Mouse (Mus musculus): ENCODE results near the gene Pdgfa.

Pdgfa gene

DNA sequence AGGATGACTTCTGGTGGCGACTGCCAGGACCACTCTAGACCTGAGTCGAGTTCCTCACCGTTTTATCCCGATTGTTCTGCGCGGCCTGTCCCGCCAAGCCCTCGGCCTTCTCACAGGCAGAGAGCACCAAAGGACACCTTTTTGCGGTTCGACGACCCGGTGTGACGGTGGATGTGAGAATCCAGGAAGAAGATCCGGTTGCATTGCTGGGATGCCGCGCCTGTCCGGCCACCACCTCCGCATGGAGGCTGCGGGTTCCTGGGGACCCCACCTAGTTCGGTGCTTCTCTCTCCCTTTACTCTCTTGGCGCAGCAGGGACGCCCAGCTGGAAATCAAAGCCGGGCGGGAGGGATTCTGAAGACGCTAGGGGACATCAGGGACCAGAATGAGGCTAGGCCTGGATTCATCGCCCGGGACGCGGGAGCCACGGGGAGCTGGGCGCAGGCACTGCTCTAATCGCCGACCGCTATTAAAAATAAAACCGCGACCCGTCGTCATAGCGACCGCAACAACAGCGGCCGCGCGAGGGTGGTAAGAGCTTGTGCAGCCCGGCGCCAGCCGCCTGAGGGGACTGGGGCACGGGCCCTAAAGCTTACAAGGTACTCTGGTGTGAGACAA is at the start of gene Pdgfa:
Pdgfa (minus strand) TSS at position 200 of the 618 bp plus-strand sequence.
- DNase-seq (ENCODE audit: low spot score in 2 of 2) = no peak

DNA sequence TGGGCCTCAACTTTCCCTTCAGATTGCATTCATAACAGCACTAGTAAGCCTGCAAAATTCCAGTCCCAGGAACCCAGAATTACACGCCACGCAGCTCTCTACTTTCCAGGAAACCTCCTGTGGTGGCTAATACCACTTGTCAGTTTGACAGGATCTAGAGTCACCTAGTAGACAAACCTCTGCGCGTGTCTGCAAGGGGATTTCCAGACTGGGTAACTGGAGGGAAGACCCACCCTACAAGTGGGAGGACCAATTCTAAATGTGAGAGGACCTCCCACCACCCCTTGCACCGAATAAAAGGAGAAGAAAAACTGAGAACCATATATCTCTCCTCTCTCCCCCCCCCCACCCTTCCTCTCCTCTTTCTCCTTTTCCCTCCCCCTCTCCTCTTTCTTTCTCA is 49.5 kb upstream of the Pdgfa start:
- DNase-seq (ENCODE audit: low spot score in 2 of 2) = no peak

DNA sequence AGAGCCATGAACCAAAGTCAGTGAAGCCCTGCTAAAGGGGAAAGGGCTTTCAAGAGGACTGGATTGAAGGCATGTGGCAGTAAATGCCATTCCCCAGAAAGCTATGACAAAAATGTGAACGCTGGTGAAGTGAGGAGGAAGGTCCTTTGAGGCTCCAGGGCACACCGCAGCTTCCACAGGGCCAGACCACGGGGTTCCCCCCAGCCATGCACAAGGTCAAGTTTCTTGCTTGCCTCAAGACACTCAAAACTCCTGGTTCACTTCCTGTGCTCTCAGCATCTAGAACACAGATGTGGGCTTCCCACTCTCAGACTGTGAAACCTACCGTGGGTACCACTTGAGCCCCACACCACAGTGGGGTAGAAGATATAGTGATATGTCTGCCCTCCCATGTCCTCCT is 46.4 kb upstream of the Pdgfa start:
- DNase-seq (ENCODE audit: low spot score in 2 of 2) = no peak

DNA sequence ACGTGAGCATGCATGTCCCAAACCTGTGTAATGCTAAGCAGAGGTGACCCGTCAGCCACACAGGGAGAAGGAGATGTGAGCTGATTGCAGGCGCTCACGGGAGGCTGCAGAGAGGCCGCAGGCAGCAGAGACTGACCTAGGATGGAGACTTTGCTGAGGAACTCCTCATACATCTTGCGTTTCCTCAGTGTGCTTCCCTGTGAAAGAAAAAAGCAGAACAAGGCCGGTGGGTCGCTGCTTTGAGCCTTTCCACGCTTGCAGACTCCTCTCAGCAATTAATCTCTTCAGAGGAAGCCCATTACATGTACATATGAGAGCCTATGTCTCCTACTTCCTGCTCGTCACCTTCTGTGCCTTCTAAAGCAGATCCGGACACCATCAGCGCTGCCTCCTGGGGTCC is 45.1 kb upstream of the Pdgfa start:
- no peak for DNase-seq (ENCODE audit: low spot score in 2 of 2)

DNA sequence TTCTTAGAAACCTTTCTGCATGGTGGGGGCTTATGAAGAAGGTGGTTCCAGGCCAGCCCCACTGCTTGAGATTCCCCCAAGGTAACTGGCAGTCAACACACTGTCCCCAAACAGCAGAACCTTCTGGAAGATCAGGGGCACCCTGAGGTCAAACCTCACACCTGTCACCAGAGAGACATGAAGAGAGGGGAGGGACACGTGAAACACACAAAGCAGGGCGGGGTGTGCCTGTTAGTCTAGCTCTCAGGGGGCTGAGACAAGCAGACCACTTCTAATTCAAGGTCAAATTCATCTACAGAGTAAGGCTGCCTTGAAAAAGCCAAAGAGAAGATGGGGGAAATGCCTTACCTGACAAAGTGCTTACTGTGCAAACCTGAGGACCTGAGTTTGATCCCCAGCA is 38.0 kb upstream of the Pdgfa start:
- no peak for DNase-seq (ENCODE audit: low spot score in 2 of 2)

DNA sequence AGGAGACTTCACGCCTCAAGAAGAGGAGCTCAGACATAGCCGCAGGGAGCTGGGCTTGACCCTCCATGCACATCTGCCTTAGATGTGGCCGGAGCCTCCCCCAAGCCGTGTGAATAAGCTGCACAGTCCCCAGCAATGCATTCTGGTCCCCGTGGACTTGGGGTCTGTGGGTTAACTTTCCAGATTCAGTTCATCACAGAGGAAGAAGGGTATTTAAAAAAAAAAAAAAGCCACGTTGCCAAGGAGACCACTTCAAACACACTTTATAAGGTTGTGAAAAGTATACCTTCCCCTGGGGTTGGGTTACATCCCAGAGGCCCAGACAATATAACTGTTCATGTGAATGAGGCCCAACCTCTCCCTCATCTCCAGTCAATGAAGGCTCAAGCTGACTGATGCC is 37.6 kb upstream of the Pdgfa start:
- DNase-seq (ENCODE audit: low spot score in 2 of 2) = no peak

DNA sequence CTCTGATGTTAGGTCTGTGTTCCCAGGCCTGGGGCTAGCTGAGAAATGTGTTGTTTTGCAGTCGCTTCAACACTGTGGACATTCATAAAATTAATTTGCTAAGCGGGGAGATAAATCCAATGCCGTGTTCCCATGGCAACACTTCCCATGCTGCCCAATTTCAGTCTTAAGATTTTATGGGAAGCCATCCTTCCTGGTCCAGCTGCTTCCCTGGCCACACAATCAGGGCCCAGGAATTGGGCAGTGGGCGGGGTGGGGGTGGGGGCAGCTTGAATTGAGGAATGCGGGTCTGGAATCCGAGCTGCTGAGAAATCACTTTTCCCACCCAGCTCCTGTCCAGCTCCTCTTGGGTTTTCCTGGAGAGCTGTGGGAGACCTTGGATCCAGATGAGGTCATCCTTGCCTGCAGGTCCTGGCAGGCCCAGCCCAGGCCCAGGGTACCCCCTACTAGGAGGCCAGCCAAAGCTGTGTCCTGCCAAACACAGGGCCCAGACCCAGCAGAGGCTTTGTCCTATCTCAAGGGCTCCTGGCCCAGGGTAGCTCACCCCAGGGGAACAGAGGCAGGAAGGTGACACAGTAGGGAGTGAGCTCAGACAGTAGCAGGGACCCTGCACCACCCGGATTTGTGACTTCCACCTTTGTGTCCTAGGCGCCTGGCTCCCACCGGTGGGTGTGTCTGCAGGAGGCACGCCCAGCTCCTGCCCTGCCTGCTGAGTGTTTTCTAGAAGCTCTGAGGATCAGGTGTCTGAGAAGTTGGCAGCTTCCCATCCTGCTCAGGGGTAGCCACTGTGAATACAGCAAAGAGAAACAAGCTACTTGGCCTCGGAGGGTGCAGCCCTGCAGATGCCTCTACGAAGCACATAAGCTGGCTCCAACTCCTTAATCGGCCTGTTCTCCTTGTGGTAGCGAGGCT is 36.5 kb upstream of the Pdgfa start:
- DNase-seq (ENCODE audit: low spot score in 2 of 2) = peak in 1 of 2 experiments; percentile 27

DNA sequence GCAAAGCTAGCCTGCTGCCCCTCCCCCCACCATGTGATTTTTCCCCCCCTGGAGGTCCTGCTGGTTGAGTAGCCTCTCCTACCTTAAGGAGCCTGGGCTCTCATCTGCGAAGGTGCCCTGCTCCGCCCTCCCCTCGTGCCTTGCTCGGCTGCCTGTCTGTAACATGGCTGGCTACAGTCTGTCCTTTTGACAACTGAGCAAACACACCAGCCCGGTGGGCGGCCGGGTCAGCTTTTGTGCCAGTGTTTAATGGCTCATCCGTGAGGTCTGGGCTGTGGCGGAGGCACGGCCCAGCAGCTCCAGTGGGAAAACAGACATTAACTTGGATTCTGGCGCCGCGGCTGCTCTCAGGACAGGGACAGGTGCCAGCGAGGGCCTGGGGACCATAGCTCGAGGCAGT is 30.4 kb upstream of the Pdgfa start:
- DNase-seq (ENCODE audit: low spot score in 2 of 2) = no peak

DNA sequence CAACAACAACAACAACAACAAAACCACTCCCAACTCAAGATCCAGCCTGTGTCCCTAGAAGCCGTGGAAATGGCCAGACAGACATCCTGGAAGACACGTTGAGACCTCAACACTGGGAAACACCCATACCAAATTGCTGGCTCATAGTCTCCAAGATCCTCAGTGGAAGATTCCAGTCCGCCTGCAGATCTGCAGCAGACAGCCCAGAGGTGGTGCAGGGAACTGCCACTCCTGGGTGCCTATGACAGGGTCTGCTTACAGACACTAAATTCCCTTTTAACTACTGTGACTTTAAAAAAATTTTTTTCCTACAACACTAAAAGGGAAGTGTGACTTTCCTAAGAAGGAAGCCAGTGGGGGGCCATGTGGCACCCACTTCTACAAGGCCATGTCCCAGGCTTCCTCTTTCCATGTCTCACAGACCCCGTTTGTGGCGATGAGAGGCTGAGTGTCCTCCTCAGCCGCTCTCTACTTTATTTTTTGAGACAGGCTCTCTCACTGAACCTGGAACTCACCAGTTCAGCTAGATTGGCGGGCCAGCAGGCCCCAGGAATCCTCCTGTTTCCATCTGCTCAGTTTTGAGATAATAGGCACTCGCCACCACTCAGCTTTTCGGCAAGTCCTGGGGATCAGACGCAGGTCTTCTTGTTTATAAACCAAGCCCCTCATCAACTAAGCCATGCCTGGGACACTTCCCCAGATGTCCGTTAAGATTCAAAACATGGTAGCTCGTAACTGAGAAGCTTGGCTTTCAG is 27.4 kb upstream of the Pdgfa start:
- no peak for DNase-seq (ENCODE audit: low spot score in 2 of 2)

DNA sequence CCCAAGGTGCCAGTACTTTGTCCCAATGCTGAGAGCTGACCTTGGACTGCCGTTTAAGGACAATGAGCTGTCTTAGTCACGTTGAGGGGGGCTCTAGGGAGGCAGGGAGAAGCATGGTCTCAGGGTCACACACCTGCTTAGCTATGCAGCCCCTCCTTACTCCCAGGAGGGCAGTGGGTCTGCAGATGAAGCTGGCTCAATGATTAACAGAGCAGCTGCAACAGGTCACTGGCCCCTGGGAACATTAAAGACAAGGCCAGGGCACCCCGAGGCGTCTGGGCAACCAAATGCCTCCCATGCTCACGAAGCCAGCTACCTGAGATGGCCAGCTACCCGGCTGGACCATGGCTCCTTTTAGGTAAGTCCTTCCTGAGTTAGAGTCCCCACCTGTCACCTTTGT is 23.4 kb upstream of the Pdgfa start:
- no peak for DNase-seq (ENCODE audit: low spot score in 2 of 2)

DNA sequence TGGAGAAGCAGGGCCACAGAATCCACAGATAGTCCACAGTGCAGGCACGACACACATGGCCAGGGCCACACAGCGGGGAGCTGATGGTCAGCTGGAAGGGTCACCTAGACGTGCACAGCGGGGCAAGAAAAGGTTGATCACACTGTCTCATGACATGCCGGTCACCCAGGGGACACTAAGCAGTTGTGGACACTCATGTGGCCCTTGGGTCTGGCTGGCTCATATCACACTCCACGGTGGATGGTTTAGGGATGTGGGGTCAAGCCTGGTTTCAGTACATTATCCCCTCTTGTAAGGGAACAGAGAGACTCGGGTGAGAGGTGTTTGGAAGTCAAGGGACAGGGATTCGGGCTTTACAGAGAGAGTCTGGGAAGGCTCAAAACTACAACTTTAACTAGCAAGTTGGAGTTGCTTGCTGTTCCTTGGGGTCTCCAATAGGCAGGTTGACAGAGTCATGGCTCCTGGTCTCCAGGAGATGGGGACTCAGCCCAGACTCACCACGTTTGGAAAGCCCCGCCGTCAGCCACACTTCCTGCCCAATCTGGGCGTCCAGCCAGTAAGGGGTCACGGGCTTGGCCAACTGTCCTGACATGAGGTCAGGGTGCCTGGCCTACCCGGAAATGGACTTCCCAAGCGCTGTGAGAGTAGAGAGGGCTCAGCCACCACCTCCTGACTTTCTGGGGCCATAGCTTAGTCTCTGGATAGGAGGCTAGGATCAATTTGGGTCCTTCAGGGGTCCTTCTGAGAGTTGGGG is 20.4 kb upstream of the Pdgfa start:
- DNase-seq (ENCODE audit: low spot score in 2 of 2) = peak in 1 of 2 experiments; percentile 61

DNA sequence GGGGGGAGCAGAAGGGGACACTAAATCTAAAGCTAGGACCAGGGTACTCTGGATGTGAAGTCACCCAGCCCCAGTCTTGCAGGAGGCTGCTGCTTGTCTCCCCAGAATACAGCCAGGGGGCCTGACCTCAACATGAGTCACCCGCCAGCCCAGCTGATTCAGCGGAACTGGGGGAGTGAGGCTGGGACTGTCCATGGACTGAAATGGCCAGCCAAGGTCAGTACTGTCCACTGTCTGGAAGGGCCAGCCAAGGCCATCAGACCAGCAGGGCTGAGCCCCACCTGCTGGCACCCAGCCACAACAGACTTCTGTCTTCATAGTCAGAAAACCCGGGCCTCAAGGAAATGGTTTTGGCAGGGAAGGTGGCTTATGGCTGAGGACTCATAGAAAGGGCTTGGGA is 17.9 kb upstream of the Pdgfa start:
- DNase-seq (ENCODE audit: low spot score in 2 of 2) = no peak

DNA sequence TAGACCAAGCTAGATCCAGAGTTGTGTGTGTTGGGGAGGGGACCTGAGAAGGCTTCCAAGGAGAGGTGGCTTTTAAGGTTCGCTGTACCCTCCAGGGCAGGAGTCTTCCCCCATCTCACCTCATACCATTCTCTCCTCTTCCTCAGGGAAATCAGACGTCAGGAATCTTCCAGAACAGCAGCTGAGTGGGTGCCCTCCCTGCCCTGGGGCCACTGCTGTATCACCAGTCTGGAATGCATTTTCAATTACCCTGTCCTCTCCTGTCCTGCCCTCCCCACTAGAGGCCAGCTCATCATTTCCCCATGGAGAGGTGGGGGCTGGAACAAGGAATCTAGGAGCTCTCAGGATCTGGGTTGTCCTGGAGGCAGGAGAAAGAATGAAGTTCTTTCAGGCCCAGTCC is 13.5 kb upstream of the Pdgfa start:
- DNase-seq (ENCODE audit: low spot score in 2 of 2) = no peak

DNA sequence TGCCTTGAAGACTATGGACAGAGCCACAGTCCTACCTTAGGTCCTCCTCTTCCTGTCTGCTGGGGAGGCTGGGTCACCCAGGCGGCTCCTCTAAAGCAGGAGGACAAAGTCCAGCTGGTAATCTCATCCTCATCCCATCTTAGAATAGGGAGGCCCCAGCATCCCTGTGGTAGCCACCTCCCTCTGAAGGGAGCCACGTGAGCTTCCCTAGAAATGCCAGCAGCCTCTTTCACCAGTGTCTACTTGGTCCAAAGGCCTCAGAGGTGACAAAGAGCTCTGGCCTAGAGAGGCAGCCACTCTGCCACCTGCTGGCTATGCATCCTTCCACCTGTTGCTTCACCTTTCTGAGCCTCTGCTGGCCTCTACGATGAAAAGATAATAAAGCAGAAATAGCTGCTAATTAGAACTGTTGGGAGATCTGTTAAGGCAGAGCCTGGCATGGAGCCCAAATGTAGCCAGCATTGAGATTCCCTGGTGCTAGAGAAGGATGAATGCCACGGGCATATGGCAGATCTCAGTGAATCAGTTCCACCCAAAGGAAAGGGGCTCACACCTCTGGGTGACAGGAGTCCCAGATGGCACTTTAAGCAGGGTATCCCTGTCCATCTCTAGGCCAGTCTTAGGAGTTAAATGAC is 10.1 kb upstream of the Pdgfa start:
- DNase-seq (ENCODE audit: low spot score in 2 of 2) = no peak

DNA sequence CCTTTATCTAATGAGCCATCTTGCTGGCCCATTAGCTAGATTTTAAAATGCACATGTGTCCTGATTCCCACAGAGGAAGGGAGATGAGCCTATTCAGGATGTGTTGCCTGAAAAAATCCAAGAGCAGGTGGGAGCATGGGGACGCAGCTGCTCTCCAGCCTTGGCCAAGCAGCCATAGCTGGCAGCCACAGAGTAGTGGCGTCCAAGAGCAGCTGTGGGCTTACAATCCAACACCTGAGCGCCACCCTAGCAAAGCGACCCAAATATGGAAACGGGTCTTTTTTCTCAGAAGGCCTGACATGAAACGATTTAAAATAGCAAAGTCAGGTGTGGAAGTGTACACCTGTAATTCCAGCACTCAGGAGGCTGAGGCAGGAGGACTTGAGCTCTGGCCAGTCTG is 7.4 kb upstream of the Pdgfa start:
- no peak for DNase-seq (ENCODE audit: low spot score in 2 of 2)

DNA sequence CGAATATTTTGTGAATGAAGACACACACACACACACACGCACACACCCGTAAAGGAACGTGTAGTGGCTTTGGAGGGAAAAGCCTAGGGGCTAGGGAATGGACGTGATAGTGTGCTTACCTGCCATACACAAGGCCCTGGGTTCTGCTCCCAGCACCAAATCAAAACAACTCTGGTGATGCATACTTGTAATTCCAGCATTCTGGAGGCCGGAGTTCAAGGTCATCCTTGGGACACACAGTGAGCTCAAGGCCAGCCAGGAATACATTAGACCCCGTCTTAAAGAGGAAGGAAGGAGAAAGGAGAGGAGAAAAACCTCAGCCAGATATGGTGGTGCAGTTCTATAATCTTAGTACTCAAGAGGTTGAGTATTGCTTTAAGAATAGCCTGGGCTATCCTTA is 2.5 kb upstream of the Pdgfa start:
- DNase-seq (ENCODE audit: low spot score in 2 of 2) = no peak

DNA sequence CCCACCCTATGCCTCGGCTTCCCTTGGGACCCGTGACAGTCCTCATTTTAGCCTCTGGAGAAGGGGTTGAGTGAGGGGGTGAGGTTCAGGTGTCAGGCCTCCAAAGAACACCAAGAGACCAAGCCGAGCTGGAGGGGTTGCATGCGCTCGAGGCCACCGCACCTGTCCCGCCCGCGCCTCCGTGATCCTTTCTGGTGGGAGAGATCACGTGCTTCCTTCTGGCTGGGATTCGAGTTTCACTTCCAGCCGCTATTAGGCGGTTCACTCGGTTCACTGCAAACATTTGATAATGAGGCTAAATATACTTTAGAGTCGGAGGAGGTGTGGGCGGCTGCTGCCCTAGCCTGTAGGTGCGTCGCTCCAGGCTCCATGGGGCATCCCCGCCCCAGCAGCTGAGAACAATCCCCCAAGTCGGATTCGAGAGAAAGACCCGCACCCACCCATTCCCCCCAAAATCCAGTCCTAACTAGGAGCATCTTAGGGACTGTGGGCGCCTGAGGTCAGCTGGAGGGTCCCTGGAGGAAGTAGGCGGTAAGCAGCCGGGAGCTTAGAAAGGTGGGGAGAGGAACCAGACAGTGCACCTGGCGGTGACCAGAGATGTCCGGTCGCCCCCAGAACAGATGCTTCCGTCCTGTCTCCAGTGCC is 888 bp upstream of the Pdgfa start:
- peak in 1 of 2 experiments; percentile 55 for DNase-seq (ENCODE audit: low spot score in 2 of 2)

DNA sequence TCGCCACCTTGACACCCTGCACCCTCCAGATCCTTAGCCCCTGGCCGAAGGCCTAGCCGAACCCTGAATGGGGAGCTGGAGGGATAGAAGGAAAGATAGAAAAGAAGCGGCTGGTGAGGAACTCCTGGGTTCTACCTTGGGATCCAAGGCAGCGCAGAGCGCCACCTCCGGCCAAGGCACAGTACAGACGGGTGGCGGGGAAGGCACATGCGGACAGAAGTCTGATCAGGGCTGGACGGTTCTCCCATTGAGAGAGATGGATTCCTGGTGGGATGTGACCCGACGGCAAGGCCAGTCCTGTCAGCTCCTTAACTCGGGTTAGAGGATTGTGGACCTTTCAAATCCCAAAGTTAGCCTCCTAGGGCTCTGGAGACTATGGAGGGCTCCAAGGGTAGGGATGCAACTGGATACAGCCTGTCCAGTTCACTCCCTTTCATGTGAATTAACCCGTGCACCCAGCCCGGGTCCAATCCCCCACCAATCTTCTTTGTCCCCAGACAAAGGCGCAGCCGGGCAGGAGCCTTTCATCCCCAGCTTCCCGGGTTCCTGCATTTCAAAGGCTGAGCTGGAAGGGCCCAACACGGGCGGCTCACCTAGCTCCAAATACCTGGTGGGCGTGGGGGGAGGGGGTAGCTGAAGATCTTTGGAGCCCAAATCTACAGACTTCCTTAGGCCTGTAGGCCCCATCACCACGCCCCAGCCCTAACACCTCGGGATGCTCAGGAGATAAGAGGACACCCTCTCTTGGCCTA is 672 bp downstream of the Pdgfa start:
- DNase-seq (ENCODE audit: low spot score in 2 of 2) = peak in 1 of 2 experiments; percentile 57

DNA sequence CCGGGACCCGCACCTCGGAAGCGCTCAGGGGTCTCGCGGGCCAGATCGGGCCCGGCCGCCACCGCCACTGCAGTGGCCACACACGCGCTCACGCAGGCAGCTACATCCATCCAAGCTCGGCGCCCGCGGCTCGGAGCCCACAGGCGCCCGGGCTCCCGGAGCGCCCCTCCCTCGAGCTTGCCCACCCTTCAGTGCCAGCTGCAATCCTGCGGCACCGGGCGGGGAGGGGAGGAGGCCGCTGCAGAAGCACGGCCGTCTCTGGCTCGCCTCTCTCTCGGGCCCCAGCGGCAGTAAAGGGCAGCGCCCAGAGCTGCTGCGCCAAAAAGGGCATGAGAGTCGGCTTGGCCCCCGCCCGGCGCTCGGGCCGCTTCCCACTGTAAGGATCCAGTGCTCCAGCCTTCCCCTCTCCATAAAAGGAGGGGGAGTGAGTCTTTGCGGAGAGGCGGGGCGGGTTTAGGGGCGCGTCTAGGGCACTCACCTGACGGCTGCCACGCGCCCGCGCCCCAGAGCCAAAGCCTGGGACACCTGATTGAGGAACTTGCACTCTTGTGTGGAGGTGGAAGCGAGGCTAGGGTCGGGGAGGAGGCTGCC is 1.4 kb downstream of the Pdgfa start:
- DNase-seq (ENCODE audit: low spot score in 2 of 2) = peak in 1 of 2 experiments; percentile 68

Data from left cerebral cortex, adult 9 months (tissue).